Mouse (Mus musculus) spleen, adult 2 months (tissue): ENCODE data around the gene Tssk1. TPM values are rescaled to one million over a fixed set of nuclear protein-coding genes. Genes with fewer than 3 reads are reported as not detected.

ENCODE experiments used
- DNase-seq, 2 experiments: peaks; one replicate each; pipeline versions ENCODE4 v3.0.0 to v3.0.0-alpha.2; 2012 to 2021; ENCODE audit warnings: low spot score in 2 of 2, low read depth in 1 of 2
- H3K27ac ChIP-seq: fragments of 200-500 bp; 2 replicates; pipeline ENCODE4 v1.5.1; 2012; ENCODE audit warnings: low read length, inconsistent platforms; ENCODE audit not compliant: insufficient read depth
- H3K27me3 ChIP-seq: fragments of 200-500 bp; 2 replicates; pipeline ENCODE4 v1.6.1; 2012; ENCODE audit warnings: mild to moderate bottlenecking, moderate library complexity, low read length, inconsistent platforms; ENCODE audit not compliant: control insufficient read depth, insufficient read depth
- H3K36me3 ChIP-seq: fragments of 200-500 bp; 2 replicates; pipeline ENCODE4 v1.6.1; 2012; ENCODE audit warnings: mild to moderate bottlenecking, low read length, inconsistent platforms; ENCODE audit not compliant: control insufficient read depth, insufficient read depth
- H3K4me1 ChIP-seq: fragments of 200-500 bp; 2 replicates; pipeline ENCODE4 v1.6.1; 2011; ENCODE audit warnings: inconsistent platforms; ENCODE audit not compliant: control insufficient read depth, insufficient read depth, insufficient read length
- H3K4me3 ChIP-seq: fragments of 200-500 bp; 2 replicates; pipeline ENCODE4 v1.5.1; 2011; ENCODE audit warnings: mild to moderate bottlenecking, inconsistent platforms; ENCODE audit not compliant: insufficient read depth, insufficient read length; ENCODE audit errors: extremely low read depth
- CTCF ChIP-seq: fragments of 200-500 bp; IDR thresholded peaks from 2 replicates; pipeline ENCODE4 v1.5.1; 2011; ENCODE audit warnings: mild to moderate bottlenecking, inconsistent platforms; ENCODE audit not compliant: insufficient read depth, insufficient read length, insufficient replicate concordance; ENCODE audit errors: extremely low read depth
- POLR2A ChIP-seq: fragments of 200-500 bp; IDR thresholded peaks from 2 replicates; pipeline ENCODE4 v1.6.1; 2011; ENCODE audit warnings: low read depth, low read length, inconsistent platforms
- WGBS: fragments of 180-500 bp; shearing (Covaris S2); methylation state at CpG from one replicate; pipeline ENCODE4 v1.1.7; 2018; 5-methylcytosine and 5-hydroxymethylcytosine counted together
- polyA plus RNA-seq: library from polyadenylated mRNA; depleted of rRNA; stranded (reverse); fragments of >200 nt; gene quantifications from 2 replicates; pipeline ENCODE4 v1.2.3, GENCODE M21; 2012

Gene Tssk1
- polyA plus RNA-seq, 1 experiment, result not detected

- WGBS, result 79% methylated on average over 2 of the region's 2 CpGs
- Histone ChIP-seq H3K4me1 (peaks cover 2% of the 10 kb centered on the region), H3K27me3 (no peaks in the 10 kb centered on the region), H3K4me3 (no peak overlapping the region), H3K27ac (no peak overlapping the region), H3K36me3 (0 out of 2 replicates have a peak, but pooled peaks cover 2% of the 10 kb centered on the region)
- DNase-seq, result no peak
- TF ChIP-seq POLR2A (no peak), CTCF (no peak)
These were observed 35.6 kb downstream of the Tssk1 start for GRCm38 (mm10) chr16:17929631-17930030.

GRCm38 (mm10) chr16:17931906-17932460 is 38.0 kb downstream of the Tssk1 start:
- H3K4me1 ChIP-seq, result peaks cover 2% of the 10 kb centered on the region
- no peak overlapping the region for H3K4me3 ChIP-seq
- 90% methylated on average over 5 of the region's 5 CpGs for WGBS
- H3K27ac ChIP-seq, result no peak overlapping the region
- TF ChIP-seq POLR2A (no peak), CTCF (no peak)
- no peak for DNase-seq
- no peaks in the 10 kb centered on the region for H3K27me3 ChIP-seq
- H3K36me3 ChIP-seq, result no peaks in the 10 kb centered on the region

DNA sequence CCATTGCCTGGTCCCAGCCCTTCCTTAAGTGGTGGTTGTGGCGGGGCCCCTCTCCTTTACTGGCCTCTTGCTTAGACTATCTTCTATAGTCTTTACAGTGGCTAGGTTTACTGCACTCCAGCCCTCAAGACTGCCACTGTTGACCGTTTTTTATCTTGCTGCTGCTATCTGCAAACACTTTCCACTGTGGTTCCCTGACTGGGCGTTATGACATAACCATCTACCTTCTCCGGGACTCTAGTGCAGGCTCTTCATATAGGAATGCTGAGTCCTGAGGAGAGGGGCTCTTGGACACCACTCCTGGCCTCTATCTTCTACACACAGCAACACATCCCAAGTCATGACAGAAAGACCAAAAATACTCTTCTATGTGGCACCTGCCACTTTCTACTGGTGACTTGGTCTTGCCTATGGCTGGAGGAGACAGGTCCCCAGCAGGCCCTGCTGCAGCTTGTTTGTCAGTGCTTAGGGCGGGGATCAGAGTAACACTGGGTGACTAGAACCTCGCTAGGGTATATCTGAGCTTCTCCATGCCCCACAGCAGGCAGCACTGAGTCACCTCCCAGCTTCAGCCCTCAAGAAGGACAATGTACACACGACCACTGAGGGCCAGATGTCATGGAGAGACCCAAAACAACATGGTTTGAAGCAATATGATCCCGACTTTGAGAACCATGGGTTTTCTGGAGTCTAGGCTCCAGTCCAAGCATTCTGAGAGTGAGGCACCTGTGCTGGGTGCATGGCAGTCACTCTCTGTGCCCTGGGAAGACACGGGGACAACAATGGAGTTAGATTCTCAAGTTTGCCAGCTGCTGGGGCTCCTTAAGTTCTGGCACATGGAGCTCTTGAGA is 39.8 kb downstream of the Tssk1 start:
- Histone ChIP-seq H3K27me3 (no peaks in the 10 kb centered on the region), H3K27ac (no peak overlapping the region)
- 78% methylated on average over 9 of the region's 9 CpGs for WGBS

DNA sequence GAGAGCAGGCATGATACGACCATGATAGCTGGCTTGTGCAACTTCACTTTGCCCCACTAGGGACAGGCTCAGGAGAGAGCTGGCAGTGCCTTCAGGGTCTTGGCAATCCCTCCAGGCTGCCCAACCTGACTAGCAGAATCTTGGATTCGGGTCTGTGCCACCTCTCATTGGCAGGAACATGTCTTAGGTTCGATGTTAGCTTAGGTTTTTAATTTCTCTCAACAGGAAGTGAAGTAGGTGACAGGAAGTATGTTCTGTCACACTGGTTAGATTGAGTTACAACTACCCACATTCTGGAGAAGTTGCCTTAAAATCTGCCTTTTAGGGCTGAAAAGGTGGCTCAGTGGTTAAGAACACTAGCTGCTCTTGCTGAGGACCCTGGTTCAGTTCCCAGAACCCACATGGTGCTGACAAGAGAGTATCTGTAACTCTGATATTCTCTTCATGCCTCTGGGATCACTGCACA is 40.5 kb downstream of the Tssk1 start:
- Histone ChIP-seq H3K27me3 (no peaks in the 10 kb centered on the region), H3K4me1 (peaks cover 2% of the 10 kb centered on the region; the same call in 1 of the 2 replicates), H3K36me3 (no peaks in the 10 kb centered on the region), H3K4me3 (no peak overlapping the region), H3K27ac (no peak overlapping the region)
- TF ChIP-seq CTCF, result no peak
- TF ChIP-seq POLR2A, result no peak
- no peak for DNase-seq
- WGBS, result 20% methylated on average over 3 of the region's 3 CpGs

More for the DNA sequence above, 39.8 kb downstream of the Tssk1 start:
- Histone ChIP-seq H3K4me1 (peaks cover 2% of the 10 kb centered on the region; the same call in 1 of the 2 replicates), H3K36me3 (no peaks in the 10 kb centered on the region), H3K4me3 (no peak overlapping the region)
- TF ChIP-seq CTCF (no peak), POLR2A (no peak)
- DNase-seq, result no peak

GRCm38 (mm10) chr16:17936776-17937175 is 42.8 kb downstream of the Tssk1 start:
- Histone ChIP-seq H3K27ac (no peak overlapping the region), H3K4me1 (peaks cover 2% of the 10 kb centered on the region; the same call in 1 of the 2 replicates), H3K4me3 (no peak overlapping the region), H3K36me3 (no peaks in the 10 kb centered on the region), H3K27me3 (no peaks in the 10 kb centered on the region)
- no peak for TF ChIP-seq POLR2A
- no peak for TF ChIP-seq CTCF
- DNase-seq, result no peak
- WGBS, result 83% methylated on average over 10 of the region's 10 CpGs

GRCm38 (mm10) chr16:17938187-17938586 is 44.2 kb downstream of the Tssk1 start:
- Histone ChIP-seq H3K27me3 (no peaks in the 10 kb centered on the region), H3K27ac (no peak overlapping the region), H3K36me3 (no peaks in the 10 kb centered on the region), H3K4me1 (peaks cover 2% of the 10 kb centered on the region; the same call in 1 of the 2 replicates), H3K4me3 (no peak overlapping the region)
- no peak for DNase-seq
- 49% methylated on average over 7 of the region's 7 CpGs for WGBS
- TF ChIP-seq POLR2A (no peak), CTCF (no peak)

DNA sequence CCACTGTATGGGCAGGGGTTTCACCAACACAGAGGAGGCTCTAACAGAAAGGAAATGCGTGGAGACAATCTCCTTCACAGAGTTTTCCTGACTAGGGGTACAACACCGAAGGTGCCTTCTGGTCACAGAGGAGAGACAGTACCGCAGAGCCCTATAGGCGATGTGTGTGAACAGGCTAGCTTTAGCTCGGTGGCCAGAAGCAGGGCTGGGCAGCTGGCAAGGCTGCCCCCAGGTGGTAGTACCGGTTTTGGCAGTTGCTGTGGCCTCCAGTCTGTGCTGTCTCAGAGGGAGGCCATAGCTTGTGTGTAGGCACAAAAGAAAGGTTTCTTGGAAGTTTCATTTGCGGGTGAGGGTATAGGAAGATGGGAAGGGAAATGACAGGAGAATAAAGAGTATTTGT is 44.8 kb downstream of the Tssk1 start:
- H3K36me3 ChIP-seq, result no peaks in the 10 kb centered on the region
- WGBS, result 8% methylated on average over 7 of the region's 7 CpGs
- no peak overlapping the region for H3K27ac ChIP-seq
- H3K4me3 ChIP-seq, result no peak overlapping the region
- TF ChIP-seq CTCF, result peak; percentile 90
- TF ChIP-seq POLR2A, result no peak
- no peaks in the 10 kb centered on the region for H3K27me3 ChIP-seq
- peak in 1 of 2 experiments; percentile 72 for DNase-seq
- peaks cover 2% of the 10 kb centered on the region; the same call in 1 of the 2 replicates for H3K4me1 ChIP-seq
